Mouse (Mus musculus): ENCODE results near the gene Camk2b.

Camk2b gene

DNA sequence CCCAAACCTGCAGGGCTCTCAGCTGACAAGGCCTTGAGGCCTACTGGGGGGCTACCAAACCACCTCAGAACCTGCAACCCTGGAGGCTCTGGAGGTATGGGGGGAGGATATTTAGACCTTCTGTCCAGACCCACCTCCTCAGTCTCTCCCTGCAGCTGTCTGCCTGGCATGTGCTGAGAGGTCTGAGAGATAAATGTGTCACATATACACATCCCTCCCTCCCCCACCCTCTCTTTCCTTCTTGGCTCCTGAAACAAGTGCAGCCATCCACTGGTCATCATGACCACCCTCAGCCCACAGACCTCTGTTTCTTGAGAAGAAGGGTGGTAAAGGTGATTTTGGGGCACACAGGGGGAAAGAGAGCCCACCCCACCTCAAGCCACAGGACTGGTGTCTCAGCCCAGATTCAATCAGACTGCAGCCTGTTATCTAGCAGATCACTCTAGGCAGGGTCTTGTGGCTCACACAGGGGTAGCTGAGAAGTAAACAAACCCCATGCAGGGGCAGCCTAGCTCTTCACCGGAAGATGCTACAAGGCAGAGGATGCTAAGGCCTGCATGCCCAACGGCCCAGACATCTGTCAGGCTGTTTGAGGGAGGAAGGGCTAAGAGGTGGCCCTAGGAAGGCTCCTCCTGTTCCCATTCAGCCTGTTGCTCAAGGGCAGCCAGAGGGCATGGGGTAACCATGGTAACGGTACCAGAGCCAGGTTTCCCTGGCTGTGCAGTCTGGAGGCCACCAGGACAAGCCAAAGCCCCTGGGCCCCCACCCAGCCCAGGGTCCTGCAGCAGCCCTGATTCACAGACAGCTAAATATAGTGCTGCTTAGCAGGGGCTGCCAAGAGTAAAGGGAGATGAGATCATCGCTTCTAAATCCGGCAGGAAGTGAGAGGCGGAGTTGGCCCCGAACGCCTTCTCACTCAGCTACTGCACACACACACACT lies 66.1 kb downstream of the Camk2b start:
- in situ Hi-C loops (cut with MboI; ENCODE audit: low pct_unique_long_range_greater_than_20kb in 1 of 2, low sequenced_read_pairs in 2 of 2, unreplicated experiment in 1 of 2) = loop anchor here (5.0 to 10.0 kb wide), 3 partner anchors 62 to 265 kb away; partner anchors contain the start of gene Ddx56 (in 1 of the 2)

GRCm38 (mm10) chr11:5998472-5998871 lies 67.7 kb downstream of the Camk2b start:
- in situ Hi-C loops (cut with MboI; ENCODE audit: low pct_unique_long_range_greater_than_20kb in 1 of 2, low sequenced_read_pairs in 2 of 2, unreplicated experiment in 1 of 2) = loop anchor here (10.0 kb wide), 2 partner anchors 196 to 266 kb away; partner anchors contain the start of gene Ddx56 (in 1 of the 2)

GRCm38 (mm10) chr11:5995989-5996388 lies 70.2 kb downstream of the Camk2b start:
- in situ Hi-C loops (cut with MboI; ENCODE audit: low pct_unique_long_range_greater_than_20kb in 1 of 2, low sequenced_read_pairs in 2 of 2, unreplicated experiment in 1 of 2) = loop anchor here (10.0 kb wide), 2 partner anchors 199 to 269 kb away; partner anchors contain the start of gene Ddx56 (in 1 of the 2)

GRCm38 (mm10) chr11:5994880-5995279 lies 71.3 kb downstream of the Camk2b start:
- in situ Hi-C loops (cut with MboI; ENCODE audit: low pct_unique_long_range_greater_than_20kb in 1 of 2, low sequenced_read_pairs in 2 of 2, unreplicated experiment in 1 of 2) = loop anchor here (5.0 to 10.0 kb wide), 3 partner anchors 197 to 270 kb away; partner anchors contain the start of gene Ddx56 (in 1 of the 2)

DNA sequence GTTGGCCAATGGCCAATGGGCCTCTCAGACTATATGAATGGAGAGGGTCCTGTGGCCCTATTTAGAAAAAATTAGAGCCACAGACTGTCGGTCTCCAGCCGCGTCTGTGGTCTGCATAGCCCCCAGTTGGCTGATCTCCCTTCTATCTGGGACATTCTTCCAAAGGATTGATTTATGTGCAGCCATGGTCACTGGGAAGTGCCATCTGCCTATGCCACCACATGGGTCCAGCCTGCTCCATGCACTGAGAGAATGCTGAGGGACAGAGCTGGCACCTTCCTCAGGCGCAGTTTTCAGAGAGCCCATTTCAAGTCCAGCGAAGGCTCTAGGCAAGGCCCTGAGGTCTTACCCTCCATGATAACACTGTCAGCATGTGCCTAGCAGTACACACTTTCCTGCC lies 72.0 kb downstream of the Camk2b start:
- in situ Hi-C loops (cut with MboI; ENCODE audit: low pct_unique_long_range_greater_than_20kb in 1 of 2, low sequenced_read_pairs in 2 of 2, unreplicated experiment in 1 of 2) = loop anchor here (5.0 to 10.0 kb wide), 3 partner anchors 198 to 271 kb away; partner anchors contain the start of gene Ddx56 (in 1 of the 2)

GRCm38 (mm10) chr11:5990910-5991309 lies 75.3 kb downstream of the Camk2b start:
- in situ Hi-C loops (cut with MboI; ENCODE audit: low pct_unique_long_range_greater_than_20kb in 1 of 2, low sequenced_read_pairs in 2 of 2, unreplicated experiment in 1 of 2) = loop anchor here (5.0 to 10.0 kb wide), 3 partner anchors 201 to 274 kb away; partner anchors contain the start of gene Ddx56 (in 1 of the 2)

- in situ Hi-C loops (cut with MboI; ENCODE audit: low pct_unique_long_range_greater_than_20kb in 1 of 2, low sequenced_read_pairs in 2 of 2, unreplicated experiment in 1 of 2) = loop anchor here (5.0 to 10.0 kb wide), 3 partner anchors 202 to 275 kb away; partner anchors contain the start of gene Ddx56 (in 1 of the 2)
Observed at GRCm38 (mm10) chr11:5989954-5990593, 76.1 kb downstream of the Camk2b start.

DNA sequence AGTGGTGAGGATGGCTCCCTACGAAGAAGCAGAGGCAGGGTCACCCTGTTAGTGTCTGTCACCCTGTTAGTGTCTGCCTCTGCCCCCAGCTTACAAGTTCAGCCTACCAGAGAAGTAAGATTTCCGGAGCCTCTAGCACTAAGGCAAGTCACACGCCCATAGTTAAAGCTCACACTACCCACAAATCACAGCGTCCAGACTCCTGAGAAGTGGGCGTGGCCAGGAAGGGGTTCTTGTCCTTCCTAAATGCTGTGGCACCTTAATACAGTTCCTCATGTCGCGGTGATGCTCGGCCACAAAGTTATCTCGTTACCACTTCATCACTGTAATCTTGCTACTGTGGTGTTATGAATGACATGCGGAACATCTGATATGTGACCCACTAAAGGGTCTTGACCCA lies 78.0 kb downstream of the Camk2b start:
- in situ Hi-C loops (cut with MboI; ENCODE audit: low pct_unique_long_range_greater_than_20kb in 1 of 2, low sequenced_read_pairs in 2 of 2, unreplicated experiment in 1 of 2) = no loop called here

DNA sequence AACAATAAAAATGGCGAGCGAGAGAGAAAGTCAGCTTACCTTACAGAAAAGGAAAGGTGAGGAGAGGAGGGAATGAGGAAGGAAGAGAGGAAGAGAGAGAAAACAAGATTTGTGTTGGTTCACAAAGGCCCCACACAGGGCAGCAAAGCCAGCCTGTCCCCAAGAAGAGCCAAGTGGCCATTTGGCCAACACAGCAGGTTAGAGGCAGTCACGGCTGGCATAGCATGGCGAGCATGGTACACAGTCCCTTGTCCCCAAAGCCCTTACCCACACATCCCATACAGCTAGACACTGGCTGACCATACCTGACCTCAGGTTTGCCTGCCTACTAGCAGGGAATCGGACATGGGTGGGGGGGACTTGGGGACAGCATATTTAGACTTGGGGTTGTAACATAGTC lies 82.5 kb downstream of the Camk2b start:
- in situ Hi-C loops (cut with MboI; ENCODE audit: low pct_unique_long_range_greater_than_20kb in 1 of 2, low sequenced_read_pairs in 2 of 2, unreplicated experiment in 1 of 2) = no loop called here

DNA sequence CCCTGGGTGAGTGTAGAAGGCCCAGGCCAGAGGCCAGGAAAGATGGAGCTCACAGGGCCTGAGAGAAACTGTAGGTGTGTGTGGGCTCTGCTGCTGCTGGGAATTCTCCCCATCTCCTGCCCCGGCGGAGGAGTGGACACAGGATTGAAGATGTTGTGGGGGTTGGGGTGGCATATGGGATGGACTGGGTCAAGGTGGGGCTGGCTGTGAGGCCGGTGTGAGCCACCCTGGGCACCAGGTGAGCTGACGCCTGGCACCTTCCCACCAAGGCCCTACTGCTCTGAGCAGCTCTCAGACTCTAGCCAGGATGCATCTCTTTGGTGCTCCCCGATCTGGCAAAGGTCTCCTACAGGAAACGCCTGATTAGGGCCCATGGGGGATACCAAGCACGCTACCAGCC lies 84.8 kb downstream of the Camk2b start:
- in situ Hi-C loops (cut with MboI; ENCODE audit: low pct_unique_long_range_greater_than_20kb in 1 of 2, low sequenced_read_pairs in 2 of 2, unreplicated experiment in 1 of 2) = no loop called here

- in situ Hi-C loops (cut with MboI; ENCODE audit: low pct_unique_long_range_greater_than_20kb in 1 of 2, low sequenced_read_pairs in 2 of 2, unreplicated experiment in 1 of 2) = no loop called here
Observed at GRCm38 (mm10) chr11:5980561-5980960, 85.6 kb downstream of the Camk2b start.

- in situ Hi-C loops (cut with MboI; ENCODE audit: low pct_unique_long_range_greater_than_20kb in 1 of 2, low sequenced_read_pairs in 2 of 2, unreplicated experiment in 1 of 2) = no loop called here
Observed at GRCm38 (mm10) chr11:5980108-5980507, 86.1 kb downstream of the Camk2b start.

GRCm38 (mm10) chr11:5979088-5979487 lies 87.1 kb downstream of the Camk2b start:
- in situ Hi-C loops (cut with MboI; ENCODE audit: low pct_unique_long_range_greater_than_20kb in 1 of 2, low sequenced_read_pairs in 2 of 2, unreplicated experiment in 1 of 2) = no loop called here

DNA sequence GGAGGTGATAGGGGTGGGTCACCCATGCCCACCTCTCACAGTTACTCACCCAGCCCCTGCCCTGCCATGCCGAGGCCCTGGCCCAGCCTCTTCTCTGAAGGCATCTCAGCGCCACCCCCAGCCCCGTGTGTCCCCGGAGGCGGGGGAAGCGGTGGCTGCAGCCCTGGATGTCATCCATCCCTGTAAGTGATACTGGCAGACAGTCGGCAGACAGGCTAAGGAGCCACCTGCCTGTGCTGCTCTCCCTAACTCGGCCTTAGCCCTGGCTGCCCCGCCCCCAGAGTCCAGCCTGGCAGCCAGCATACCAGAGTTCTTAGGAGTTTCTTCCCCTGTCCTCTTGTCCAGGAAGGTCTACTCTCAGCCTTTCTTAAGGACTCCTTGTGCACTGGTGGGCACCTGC lies 90.1 kb downstream of the Camk2b start:
- in situ Hi-C loops (cut with MboI; ENCODE audit: low pct_unique_long_range_greater_than_20kb in 1 of 2, low sequenced_read_pairs in 2 of 2, unreplicated experiment in 1 of 2) = no loop called here

GRCm38 (mm10) chr11:5975068-5975467 lies 91.1 kb downstream of the Camk2b start:
- in situ Hi-C loops (cut with MboI; ENCODE audit: low pct_unique_long_range_greater_than_20kb in 1 of 2, low sequenced_read_pairs in 2 of 2, unreplicated experiment in 1 of 2) = no loop called here

- in situ Hi-C loops (cut with MboI; ENCODE audit: low pct_unique_long_range_greater_than_20kb in 1 of 2, low sequenced_read_pairs in 2 of 2, unreplicated experiment in 1 of 2) = no loop called here
Observed at GRCm38 (mm10) chr11:5974053-5974452, 92.1 kb downstream of the Camk2b start.

- in situ Hi-C loops (cut with MboI; ENCODE audit: low pct_unique_long_range_greater_than_20kb in 1 of 2, low sequenced_read_pairs in 2 of 2, unreplicated experiment in 1 of 2) = no loop called here
Observed at GRCm38 (mm10) chr11:5973151-5973550, 93.0 kb downstream of the Camk2b start.

- in situ Hi-C loops (cut with MboI; ENCODE audit: low pct_unique_long_range_greater_than_20kb in 1 of 2, low sequenced_read_pairs in 2 of 2, unreplicated experiment in 1 of 2) = no loop called here
Observed at GRCm38 (mm10) chr11:5971202-5971601, 95.0 kb downstream of the Camk2b start.

- in situ Hi-C loops (cut with MboI; ENCODE audit: low pct_unique_long_range_greater_than_20kb in 1 of 2, low sequenced_read_pairs in 2 of 2, unreplicated experiment in 1 of 2) = no loop called here
Observed at GRCm38 (mm10) chr11:5968223-5968622, 97.9 kb downstream of the Camk2b start.
